ENCODE assay signal across 35 mouse cellular contexts in the genomic region with DNA sequence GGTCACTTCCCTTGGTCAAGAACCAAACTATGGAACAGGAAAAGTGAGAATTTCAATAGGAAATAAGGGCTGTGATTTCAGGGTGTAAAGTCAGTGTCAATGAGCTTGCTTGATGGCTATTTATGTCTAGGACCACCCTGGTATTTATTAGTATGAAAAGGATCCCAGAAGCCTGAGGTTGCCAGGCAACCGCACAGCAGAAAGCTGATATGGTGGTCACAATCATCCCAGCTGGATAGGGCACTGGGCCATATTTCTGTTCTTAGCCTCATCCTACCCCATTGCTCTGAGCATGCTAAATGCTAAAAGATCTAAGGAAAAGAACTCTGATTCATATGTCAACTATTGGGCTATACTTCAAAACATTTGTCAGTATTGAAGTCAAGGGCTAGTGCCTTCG. TPM values are rescaled to one million over a fixed set of nuclear protein-coding genes. Genes with fewer than 3 reads are reported as not detected.
DNase-seq lines count a peak whose midpoint lies in the region; ATAC-seq lines count a peak whose summit lies in the region.
"Had no signal": no experiment of that assay in that cellular context is flagged by ENCODE, and none has a peak within 500 bp of the region (broad histone marks: within the 10 kb centered on the region; RNA-seq: fewer than 3 reads in every experiment).

No protein-coding gene starts in this region.

- peak; percentile 27 for DNase-seq in embryonic facial prominence, embryonic 14.5 days (ENCODE audit: low spot score)
- DNase-seq in embryonic facial prominence, embryonic 10.5 days (ENCODE audit: low spot score) = no peak
- peak; percentile 55 for DNase-seq in heart, adult 11 months
- DNase-seq in heart, adult 18-20 months = no peak
- DNase-seq in left cerebral cortex, postnatal 4 days = peak; percentile 47
- no peak for DNase-seq in left cerebral cortex, postnatal 36 days (ENCODE audit: low spot score in 2 of 2)
- peak; percentile 17 for DNase-seq in skeletal muscle tissue, adult 2 months (ENCODE audit: low read depth, low spot score)
- DNase-seq: adrenal gland, postnatal 10 days; adrenal gland, postnatal 36 days; B cell, adult 2 months; cerebellum, adult 18-20 months; cerebellum, adult 9-11 months; cerebellum, postnatal 36 days; embryo, embryonic 11 days; gastrocnemius, postnatal 36 days; heart, postnatal 14 days; kidney, adult 18-20 months had no signal

- no peaks in the 10 kb centered on the region for H3K27me3 ChIP-seq in embryonic facial prominence, embryonic 14.5 days (replicated peaks; ENCODE audit: control insufficient read depth, insufficient read depth, low read length)
- H3K27me3 ChIP-seq in embryonic facial prominence, embryonic 10.5 days (replicated peaks; ENCODE audit: low read depth, poor library complexity, severe bottlenecking) = no peaks in the 10 kb centered on the region
- H3K27me3 ChIP-seq: CH12.LX; embryonic facial prominence, embryonic 15.5 days; forebrain, embryonic 12.5 days; forebrain, embryonic 15.5 days; heart, embryonic 13.5 days; hindbrain, embryonic 12.5 days; hindbrain, embryonic 15.5 days; Patski had no signal

- 77% methylated on average over 2 of the region's 2 CpGs for WGBS in embryonic facial prominence, embryonic 14.5 days
- WGBS in embryonic facial prominence, embryonic 10.5 days = 88% methylated on average over 2 of the region's 2 CpGs

- no peak for ATAC-seq in embryonic facial prominence, embryonic 14.5 days (ENCODE audit: low read depth)
- ATAC-seq: forebrain, embryonic 15.5 days; inflammation-experienced regulatory T-cells, adult 6 months; intestine, embryonic 16.5 days; Patski had no signal

- H3K4me3 ChIP-seq in embryonic facial prominence, embryonic 14.5 days (ENCODE audit: low read depth, low read length) = no peak overlapping the region
- no peak overlapping the region for H3K4me3 ChIP-seq in embryonic facial prominence, embryonic 10.5 days
- H3K4me3 ChIP-seq: embryonic facial prominence, embryonic 15.5 days; erythroblast, embryonic 14.5 days; forebrain, embryonic 12.5 days; forebrain, embryonic 15.5 days; heart, embryonic 10.5 days; heart, embryonic 13.5 days; hindbrain, embryonic 12.5 days; hindbrain, embryonic 15.5 days had no signal

- no peaks in the 10 kb centered on the region for H3K9me3 ChIP-seq in embryonic facial prominence, embryonic 14.5 days (ENCODE audit: control insufficient read depth, low read length)
- H3K9me3 ChIP-seq in embryonic facial prominence, embryonic 10.5 days = no peaks in the 10 kb centered on the region
- H3K9me3 ChIP-seq: embryonic facial prominence, embryonic 15.5 days; forebrain, embryonic 12.5 days; forebrain, embryonic 15.5 days; heart, embryonic 10.5 days; heart, embryonic 13.5 days; hindbrain, embryonic 12.5 days; hindbrain, embryonic 15.5 days had no signal

- peaks cover 6% of the 10 kb centered on the region; the same call in 1 of the 2 replicates for H3K4me1 ChIP-seq in embryonic facial prominence, embryonic 14.5 days (ENCODE audit: control insufficient read depth, insufficient read depth, low read length)
- peaks cover 14% of the 10 kb centered on the region for H3K4me1 ChIP-seq in embryonic facial prominence, embryonic 10.5 days
- H3K4me1 ChIP-seq: forebrain, embryonic 12.5 days; forebrain, embryonic 15.5 days; hindbrain, embryonic 12.5 days; hindbrain, embryonic 15.5 days had no signal

- no peak overlapping the region for H3K27ac ChIP-seq in embryonic facial prominence, embryonic 14.5 days (replicated peaks; ENCODE audit: low read depth, low read length)
- no peak overlapping the region for H3K27ac ChIP-seq in embryonic facial prominence, embryonic 10.5 days (replicated peaks)
- H3K27ac ChIP-seq: embryonic facial prominence, embryonic 15.5 days; forebrain, embryonic 12.5 days; forebrain, embryonic 15.5 days; heart, embryonic 10.5 days; heart, embryonic 13.5 days; hindbrain, embryonic 12.5 days; hindbrain, embryonic 15.5 days had no signal

- no peaks in the 10 kb centered on the region for H3K36me3 ChIP-seq in embryonic facial prominence, embryonic 14.5 days (ENCODE audit: control insufficient read depth, insufficient read depth, low read length)
- peaks cover 8% of the 10 kb centered on the region; the same call in 1 of the 2 replicates for H3K36me3 ChIP-seq in embryonic facial prominence, embryonic 10.5 days (replicated peaks)
- H3K36me3 ChIP-seq: embryonic facial prominence, embryonic 15.5 days; forebrain, embryonic 12.5 days; forebrain, embryonic 15.5 days; G1E; hindbrain, embryonic 12.5 days; hindbrain, embryonic 15.5 days had no signal

- intact Hi-C loops in left cerebral cortex, postnatal 4 days (cut with DNase I) = no loop called here
- intact Hi-C loops in left cerebral cortex, postnatal 36 days (cut with DNase I) = no loop called here

- H3K9ac ChIP-seq in embryonic facial prominence, embryonic 14.5 days (ENCODE audit: low read depth, low read length) = no peak overlapping the region
- H3K9ac ChIP-seq: embryonic facial prominence, embryonic 15.5 days; forebrain, embryonic 12.5 days; forebrain, embryonic 15.5 days; heart, embryonic 13.5 days; hindbrain, embryonic 12.5 days; hindbrain, embryonic 15.5 days had no signal

- H3K4me2 ChIP-seq in embryonic facial prominence, embryonic 14.5 days (ENCODE audit: low read depth, low read length) = no peak overlapping the region
- H3K4me2 ChIP-seq: embryonic facial prominence, embryonic 15.5 days; forebrain, embryonic 12.5 days; forebrain, embryonic 15.5 days; heart, embryonic 13.5 days; hindbrain, embryonic 12.5 days; hindbrain, embryonic 15.5 days had no signal

RNA-seq across cellular contexts. Expression of a gene that starts 14.8 kb away (rescaled TPM):
- 0.58 and 0.61 TPM in 2 replicates for polyA plus RNA-seq in embryonic facial prominence, embryonic 14.5 days (2014; fragmentation: Nextera tagmentation; extraction: Ambion mirVana)
- polyA plus RNA-seq in embryonic facial prominence, embryonic 10.5 days (2016; fragmentation: Nextera tagmentation; extraction: Ambion mirVana) = 1.5 TPM in 2 replicates
- not detected for total RNA-seq in heart, adult 18-20 months (2021)
- under 1 TPM in 1 of 2 experiments, not detected in 1; 0.16 TPM for total RNA-seq in left cerebral cortex, postnatal 4 days (2021)
- total RNA-seq in left cerebral cortex, postnatal 36 days (2021) = not detected
- total RNA-seq: CH12.LX; granulocyte monocyte progenitor cell, adult 5-6 weeks; hematopoietic stem cell, adult 5-6 weeks had no signal
- polyA plus RNA-seq: erythroblast, embryonic 14.5 days; G1E had no signal

RNA-seq across cellular contexts. Expression of a gene that starts 38.1 kb away (rescaled TPM):
- polyA plus RNA-seq in embryonic facial prominence, embryonic 14.5 days (2014; fragmentation: Nextera tagmentation; extraction: Ambion mirVana) = 0.10 and 0.12 TPM in 2 replicates
- polyA plus RNA-seq in embryonic facial prominence, embryonic 10.5 days (2016; fragmentation: Nextera tagmentation; extraction: Ambion mirVana) = not detected in 2 replicates
- under 1 TPM; 0.10 to 0.28 TPM for total RNA-seq in heart, adult 18-20 months (2021)
- not detected for total RNA-seq in left cerebral cortex, postnatal 4 days (2021)
- not detected for total RNA-seq in left cerebral cortex, postnatal 36 days (2021)
- total RNA-seq: adrenal gland, adult 18-20 months; adrenal gland, postnatal 10 days; adrenal gland, postnatal 36 days; CH12.LX; granulocyte monocyte progenitor cell, adult 5-6 weeks; hematopoietic stem cell, adult 5-6 weeks had no signal
- polyA plus RNA-seq: cortical plate, adult 2 months; embryonic facial prominence, embryonic 11.5 days; erythroblast, embryonic 14.5 days; forebrain, embryonic 12.5 days; forebrain, embryonic 15.5 days; G1E; hindbrain, embryonic 12.5 days; hindbrain, embryonic 15.5 days; inflammation-experienced regulatory T-cells, adult 6 months; intestine, embryonic 16.5 days had no signal

Comparison
In these comparisons a context has a peak if more than half of its experiments do, and no peak if none do; other contexts are left out.
1. DNase-seq: peak in embryonic facial prominence, embryonic 14.5 days (single experiment), heart, adult 11 months (single experiment), left cerebral cortex, postnatal 4 days (single experiment) and skeletal muscle tissue, adult 2 months (single experiment); none in embryonic facial prominence, embryonic 10.5 days (single experiment), heart, adult 18-20 months (0 of 2) and left cerebral cortex, postnatal 36 days (0 of 2).